Mouse (Mus musculus) activated CD4-positive, CD25-positive, alpha-beta regulatory T cell, adult 4 months (primary cell): Measurements from ENCODE around the gene Rad23a. TPM values are rescaled to one million over a fixed set of nuclear protein-coding genes. Genes with fewer than 3 reads are reported as not detected.
A peak's percentile ranks its signal among the peaks of the same experiment; 100 is the strongest.

Source experiments
- ATAC-seq: one replicate; pipeline ENCODE4 v1.8.0; 2017
- polyA plus RNA-seq, 2 experiments: library from polyadenylated mRNA; unstranded; fragments of 100-300 nt; shearing (Covaris generic); gene quantifications; one replicate each; pipeline ENCODE4 v1.2.1; 2017

The Rad23a gene
- 100 to 1,000 TPM; 125 to 131 TPM for polyA plus RNA-seq

- ATAC-seq, result peak; percentile 97
Measured at GRCm38 (mm10) chr8:84840248-84840999, at the start of gene Rad23a. Rad23a (minus strand) TSS chr8:84840665.

GRCm38 (mm10) chr8:84889141-84889540 lies 48.7 kb upstream of the Rad23a start:
- no peak for ATAC-seq

- ATAC-seq, result no peak
Measured at GRCm38 (mm10) chr8:84888280-84888679, 47.8 kb upstream of the Rad23a start.

GRCm38 (mm10) chr8:84884728-84885127 lies 44.3 kb upstream of the Rad23a start:
- ATAC-seq, result no peak

- ATAC-seq, result no peak
Measured at GRCm38 (mm10) chr8:84878915-84879314, 38.5 kb upstream of the Rad23a start.

- no peak for ATAC-seq
Measured at GRCm38 (mm10) chr8:84877297-84878035, 37.0 kb upstream of the Rad23a start.

- ATAC-seq, result no peak
Measured at GRCm38 (mm10) chr8:84874339-84874738, 33.9 kb upstream of the Rad23a start.

- no peak for ATAC-seq
Measured at GRCm38 (mm10) chr8:84873016-84873415, 32.6 kb upstream of the Rad23a start.

GRCm38 (mm10) chr8:84872309-84872965 lies 32.0 kb upstream of the Rad23a start:
- ATAC-seq, result no peak

GRCm38 (mm10) chr8:84871376-84872308 lies 31.2 kb upstream of the Rad23a start, which contains the start of gene Syce2:
Syce2 (plus strand) TSS chr8:84872111.
- peak; percentile 69 for ATAC-seq

GRCm38 (mm10) chr8:84856864-84857441 lies 16.5 kb upstream of the Rad23a start, which contains the start of gene Farsa:
Farsa (plus strand) TSS chr8:84856989.
- peak; percentile 97 for ATAC-seq

GRCm38 (mm10) chr8:84856434-84856833 lies 16.0 kb upstream of the Rad23a start:
- ATAC-seq, result no peak

GRCm38 (mm10) chr8:84847684-84848435 lies 7.4 kb upstream of the Rad23a start:
- no peak for ATAC-seq

GRCm38 (mm10) chr8:84846722-84847572 lies 6.5 kb upstream of the Rad23a start, which contains the start of gene Calr:
Calr (minus strand) TSS chr8:84846934.
- peak; percentile 96 for ATAC-seq

- peak; percentile 6 for ATAC-seq
Measured at GRCm38 (mm10) chr8:84846094-84846721, 5.7 kb upstream of the Rad23a start.

GRCm38 (mm10) chr8:84845355-84846093 lies 5.1 kb upstream of the Rad23a start:
- ATAC-seq, result no peak

GRCm38 (mm10) chr8:84844397-84845070 lies 4.1 kb upstream of the Rad23a start:
- ATAC-seq, result no peak

- no peak for ATAC-seq
Measured at GRCm38 (mm10) chr8:84841514-84841913, 1.0 kb upstream of the Rad23a start.
